Mouse (Mus musculus) erythroblast, embryonic 14.5 days (primary cell): ENCODE data around the gene Tmem100.

Experiments
- GATA1 ChIP-seq: IDR thresholded peaks from 2 replicates; pipeline ENCODE4 v1.6.1; 2012; ENCODE audit warnings: low read length, inconsistent platforms, mixed read lengths
- TAL1 ChIP-seq: IDR thresholded peaks from 3 replicates; pipeline ENCODE4 v1.6.1; 2012; ENCODE audit warnings: low read length, inconsistent platforms, mixed read lengths

DNA sequence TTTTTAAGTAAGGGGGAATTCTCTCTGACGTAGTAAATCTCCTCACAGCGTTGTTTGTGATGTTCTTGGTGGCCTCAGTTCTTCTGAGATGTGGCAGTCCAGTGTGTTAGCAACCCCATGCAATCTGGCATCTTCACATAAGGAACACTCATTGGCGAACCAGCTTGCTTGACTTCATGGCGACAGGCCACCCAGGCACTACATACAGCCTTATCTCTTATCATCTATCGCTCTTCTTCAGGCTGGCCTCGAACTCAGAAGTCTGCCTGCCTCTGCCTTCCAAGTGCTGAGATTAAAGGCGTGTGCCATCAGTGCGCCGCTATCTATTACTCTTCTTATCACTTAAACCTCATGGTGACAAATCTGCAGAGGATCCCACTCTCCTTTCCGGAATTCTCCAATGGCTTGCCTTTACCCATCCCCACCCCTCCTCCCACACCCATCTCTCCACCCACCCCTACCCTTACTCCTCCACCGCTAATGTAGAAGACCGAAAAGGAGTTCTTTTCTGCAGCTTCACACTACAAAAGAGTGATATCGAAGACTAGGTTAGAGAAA lies at the start of gene Tmem100:
- TF ChIP-seq GATA1 (no peak), TAL1 (no peak)
